Mouse (Mus musculus): Measurements from ENCODE around the gene Cmtm5. TPM values are rescaled to one million over a fixed set of nuclear protein-coding genes. Genes with fewer than 3 reads are reported as not detected.

The Cmtm5 gene
- polyA plus RNA-seq, 1 experiment, result not detected

- Histone ChIP-seq H3K4me1 (ENCODE audit: control insufficient read depth, insufficient read depth, low read length) (no peaks in the 10 kb centered on the region), H3K4me3 (ENCODE audit: control insufficient read depth, low read depth, low read length) (no peak overlapping the region), H3K27me3 (ENCODE audit: control insufficient read depth, insufficient read depth, low read length) (no peaks in the 10 kb centered on the region), H3K27ac (ENCODE audit: control insufficient read depth, insufficient read depth, low read depth, low read length) (no peak overlapping the region), H3K36me3 (ENCODE audit: control insufficient read depth, insufficient read depth, low read length) (no peaks in the 10 kb centered on the region)
- TF ChIP-seq POLR2A (IDR thresholded peaks at IDR 0.05; ENCODE audit: control insufficient read depth, low read depth, low read length), result no peak
- no peak for TF ChIP-seq CTCF (IDR thresholded peaks at IDR 0.05; ENCODE audit: control insufficient read depth, insufficient read depth, insufficient replicate concordance, low read depth, low read length)
Measured at GRCm38 (mm10) chr14:54937361-54938182, 1.5 kb downstream of the Cmtm5 start.

GRCm38 (mm10) chr14:54938431-54939219 is 2.6 kb downstream of the Cmtm5 start:
- no peak overlapping the region for H3K4me3 ChIP-seq (ENCODE audit: control insufficient read depth, low read depth, low read length)
- no peak overlapping the region for H3K27ac ChIP-seq (ENCODE audit: control insufficient read depth, insufficient read depth, low read depth, low read length)
- no peaks in the 10 kb centered on the region for H3K4me1 ChIP-seq (ENCODE audit: control insufficient read depth, insufficient read depth, low read length)
- H3K36me3 ChIP-seq (ENCODE audit: control insufficient read depth, insufficient read depth, low read length), result no peaks in the 10 kb centered on the region
- TF ChIP-seq POLR2A (IDR thresholded peaks at IDR 0.05; ENCODE audit: control insufficient read depth, low read depth, low read length) (no peak), CTCF (IDR thresholded peaks at IDR 0.05; ENCODE audit: control insufficient read depth, insufficient read depth, insufficient replicate concordance, low read depth, low read length) (no peak)
- no peaks in the 10 kb centered on the region for H3K27me3 ChIP-seq (ENCODE audit: control insufficient read depth, insufficient read depth, low read length)

GRCm38 (mm10) chr14:54939434-54940175 is 3.5 kb downstream of the Cmtm5 start:
- Histone ChIP-seq H3K27me3 (ENCODE audit: control insufficient read depth, insufficient read depth, low read length) (no peaks in the 10 kb centered on the region), H3K36me3 (ENCODE audit: control insufficient read depth, insufficient read depth, low read length) (no peaks in the 10 kb centered on the region), H3K4me1 (ENCODE audit: control insufficient read depth, insufficient read depth, low read length) (no peaks in the 10 kb centered on the region), H3K4me3 (ENCODE audit: control insufficient read depth, low read depth, low read length) (no peak overlapping the region), H3K27ac (ENCODE audit: control insufficient read depth, insufficient read depth, low read depth, low read length) (no peak overlapping the region)
- TF ChIP-seq CTCF (IDR thresholded peaks at IDR 0.05; ENCODE audit: control insufficient read depth, insufficient read depth, insufficient replicate concordance, low read depth, low read length) (peak; percentile 67; the same call in 1 of the 2 replicates), POLR2A (IDR thresholded peaks at IDR 0.05; ENCODE audit: control insufficient read depth, low read depth, low read length) (no peak)

- H3K27me3 ChIP-seq (ENCODE audit: control insufficient read depth, insufficient read depth, low read length), result no peaks in the 10 kb centered on the region
- H3K4me3 ChIP-seq (ENCODE audit: control insufficient read depth, low read depth, low read length), result no peak overlapping the region
- H3K4me1 ChIP-seq (ENCODE audit: control insufficient read depth, insufficient read depth, low read length), result no peaks in the 10 kb centered on the region
- no peaks in the 10 kb centered on the region for H3K36me3 ChIP-seq (ENCODE audit: control insufficient read depth, insufficient read depth, low read length)
- TF ChIP-seq POLR2A (IDR thresholded peaks at IDR 0.05; ENCODE audit: control insufficient read depth, low read depth, low read length) (no peak), CTCF (IDR thresholded peaks at IDR 0.05; ENCODE audit: control insufficient read depth, insufficient read depth, insufficient replicate concordance, low read depth, low read length) (no peak)
- H3K27ac ChIP-seq (ENCODE audit: control insufficient read depth, insufficient read depth, low read depth, low read length), result no peak overlapping the region
Measured at GRCm38 (mm10) chr14:54940176-54940530, 4.1 kb downstream of the Cmtm5 start.

GRCm38 (mm10) chr14:54941024-54941978 is 5.2 kb downstream of the Cmtm5 start:
- no peak for TF ChIP-seq POLR2A (IDR thresholded peaks at IDR 0.05; ENCODE audit: control insufficient read depth, low read depth, low read length)
- H3K36me3 ChIP-seq (ENCODE audit: control insufficient read depth, insufficient read depth, low read length), result no peaks in the 10 kb centered on the region
- no peak overlapping the region for H3K27ac ChIP-seq (ENCODE audit: control insufficient read depth, insufficient read depth, low read depth, low read length)

GRCm38 (mm10) chr14:54942479-54942878 is 6.4 kb downstream of the Cmtm5 start:
- no peak overlapping the region for H3K27ac ChIP-seq (ENCODE audit: control insufficient read depth, insufficient read depth, low read depth, low read length)
- no peaks in the 10 kb centered on the region for H3K27me3 ChIP-seq (ENCODE audit: control insufficient read depth, insufficient read depth, low read length)
- no peaks in the 10 kb centered on the region for H3K4me1 ChIP-seq (ENCODE audit: control insufficient read depth, insufficient read depth, low read length)
- no peaks in the 10 kb centered on the region for H3K36me3 ChIP-seq (ENCODE audit: control insufficient read depth, insufficient read depth, low read length)
- TF ChIP-seq POLR2A (IDR thresholded peaks at IDR 0.05; ENCODE audit: control insufficient read depth, low read depth, low read length) (no peak), CTCF (IDR thresholded peaks at IDR 0.05; ENCODE audit: control insufficient read depth, insufficient read depth, insufficient replicate concordance, low read depth, low read length) (no peak)
- no peak overlapping the region for H3K4me3 ChIP-seq (ENCODE audit: control insufficient read depth, low read depth, low read length)

More at GRCm38 (mm10) chr14:54941024-54941978, 5.2 kb downstream of the Cmtm5 start:
- no peaks in the 10 kb centered on the region for H3K4me1 ChIP-seq (ENCODE audit: control insufficient read depth, insufficient read depth, low read length)
- H3K27me3 ChIP-seq (ENCODE audit: control insufficient read depth, insufficient read depth, low read length), result no peaks in the 10 kb centered on the region
- no peak overlapping the region for H3K4me3 ChIP-seq (ENCODE audit: control insufficient read depth, low read depth, low read length)

Measured in testis, adult 2 months (tissue).